Mouse (Mus musculus): ENCODE data around the gene Ccnq.
A peak's percentile ranks its signal among the peaks of the same experiment; 100 is the strongest.
"Not testable (repeated sequence)": the region's sequence is repeated elsewhere in the genome, so short reads cannot be mapped to it uniquely, and the experiment has no call there.

Ccnq gene

GRCm38 (mm10) chr11:78761086-78761485 is 9.6 kb upstream of the Ccnq start:
- no peak for DNase-seq

DNA sequence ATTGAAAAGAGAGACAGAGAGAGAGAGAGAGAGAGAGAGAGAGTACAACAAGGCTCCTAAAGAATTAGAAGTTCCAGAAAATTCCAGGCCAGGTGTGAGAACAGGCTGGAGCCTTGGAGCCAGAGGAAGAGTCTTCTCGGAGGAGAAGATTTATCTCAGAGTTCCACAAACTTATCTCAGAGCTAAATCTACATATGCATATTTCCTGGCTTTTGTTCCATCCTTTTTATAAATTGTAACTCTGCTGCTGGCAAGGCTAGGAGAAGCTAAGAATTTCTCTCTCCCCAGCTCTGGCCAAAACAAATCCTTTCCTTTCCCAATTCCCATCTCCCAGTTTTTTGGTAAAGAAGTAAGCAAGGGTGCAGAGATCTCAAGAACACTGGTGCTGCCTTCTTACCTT is 3.8 kb upstream of the Ccnq start:
- no peak for DNase-seq

DNA sequence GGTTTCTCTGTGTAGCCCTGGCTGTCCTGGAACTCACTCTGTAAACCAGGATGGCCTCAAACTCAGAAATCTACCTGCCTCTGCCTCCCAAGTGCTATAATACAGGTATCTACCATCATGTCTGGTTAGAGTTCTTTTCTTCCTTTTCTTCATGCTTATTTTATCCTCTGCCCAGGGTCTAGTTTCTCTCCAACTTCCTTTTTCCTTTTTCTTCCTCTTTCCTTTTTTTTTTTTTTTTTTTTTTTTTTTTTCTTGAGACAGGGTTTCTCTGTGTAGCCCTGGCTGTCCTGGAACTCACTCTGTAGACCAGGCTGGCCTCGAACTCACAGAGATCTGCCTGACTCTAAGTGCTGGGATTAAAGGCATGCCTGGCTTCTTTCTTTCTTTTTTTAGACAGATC is 2.6 kb upstream of the Ccnq start:
- not testable (repeated sequence) for DNase-seq

GRCm38 (mm10) chr11:78753183-78753582 is 1.7 kb upstream of the Ccnq start:
- DNase-seq = no peak

DNA sequence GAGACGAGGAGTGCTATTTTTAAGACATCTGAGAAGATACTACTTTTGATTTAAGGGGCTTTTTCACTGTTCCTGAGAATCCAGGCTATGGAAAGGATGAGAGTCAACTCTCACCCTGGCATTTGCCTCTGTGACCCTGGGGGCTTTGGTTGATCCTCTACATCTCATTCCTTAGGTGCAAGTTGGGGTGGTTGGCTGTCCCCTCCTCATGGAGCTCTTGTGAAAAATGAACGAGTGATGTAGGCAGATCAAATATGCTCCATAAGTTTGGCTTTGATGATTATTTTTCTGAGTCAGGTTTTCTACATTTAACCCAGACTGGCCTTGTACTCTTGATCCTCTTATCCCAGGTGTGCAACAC is 294 bp upstream of the Ccnq start:
- no peak for DNase-seq

DNA sequence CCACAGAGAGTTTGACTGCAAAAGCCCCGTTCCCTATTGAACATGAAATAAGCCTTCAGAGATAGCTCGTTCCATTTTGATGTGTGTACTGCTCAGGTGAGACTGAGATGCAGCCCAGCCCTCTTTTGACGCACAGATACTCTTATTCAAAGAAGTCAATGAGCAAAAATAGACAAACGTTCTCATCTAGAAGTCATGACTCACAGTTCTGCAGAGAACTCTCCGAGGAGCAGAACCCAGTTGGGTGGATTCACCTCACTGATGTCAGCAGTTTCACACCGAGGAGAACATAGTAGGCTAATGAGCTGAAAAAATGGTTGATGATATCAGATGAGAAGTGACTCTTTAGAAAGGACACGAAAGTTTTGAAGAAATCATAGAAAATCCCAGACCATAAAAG is 5.3 kb downstream of the Ccnq start:
- DNase-seq = no peak

DNA sequence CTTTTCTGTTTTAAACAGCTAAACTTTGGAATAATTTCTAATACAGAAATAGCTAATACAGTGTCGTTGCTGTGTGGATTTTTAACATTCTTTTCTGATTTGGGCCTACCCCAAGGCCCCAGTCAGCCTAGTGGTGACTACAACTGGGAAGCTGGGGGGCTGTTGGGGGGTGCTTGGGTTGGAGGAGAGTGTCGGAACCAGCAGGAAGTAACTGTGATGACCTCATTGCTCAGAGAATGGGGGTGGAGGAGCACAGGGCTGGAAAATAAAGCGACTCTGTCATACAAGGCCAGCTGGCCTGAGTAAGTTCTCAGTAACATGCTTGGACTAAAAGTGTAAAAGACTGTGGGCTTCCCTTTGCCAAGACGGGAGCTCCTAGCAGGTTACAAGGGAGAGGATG is 6.1 kb downstream of the Ccnq start:
- DNase-seq = no peak

DNA sequence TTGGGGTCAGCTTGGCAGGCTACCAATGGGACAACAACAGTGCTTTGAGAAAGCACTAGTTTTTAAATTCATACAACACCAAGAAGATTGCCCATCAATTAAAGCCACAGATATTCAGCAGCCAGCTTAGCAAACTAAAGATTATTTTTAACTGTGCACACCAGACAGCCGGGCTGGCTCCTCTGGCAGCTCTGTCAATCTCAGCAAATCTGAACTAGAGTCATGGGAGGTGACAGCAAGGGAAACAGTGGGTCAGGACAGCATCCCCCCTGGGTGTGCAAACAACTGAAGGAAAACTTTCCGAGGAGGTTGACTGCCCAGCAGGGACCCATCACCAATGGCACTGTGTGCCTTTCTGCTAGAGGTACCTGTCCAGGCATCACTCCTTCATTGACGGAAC is 9.1 kb downstream of the Ccnq start:
- DNase-seq = no peak

DNA sequence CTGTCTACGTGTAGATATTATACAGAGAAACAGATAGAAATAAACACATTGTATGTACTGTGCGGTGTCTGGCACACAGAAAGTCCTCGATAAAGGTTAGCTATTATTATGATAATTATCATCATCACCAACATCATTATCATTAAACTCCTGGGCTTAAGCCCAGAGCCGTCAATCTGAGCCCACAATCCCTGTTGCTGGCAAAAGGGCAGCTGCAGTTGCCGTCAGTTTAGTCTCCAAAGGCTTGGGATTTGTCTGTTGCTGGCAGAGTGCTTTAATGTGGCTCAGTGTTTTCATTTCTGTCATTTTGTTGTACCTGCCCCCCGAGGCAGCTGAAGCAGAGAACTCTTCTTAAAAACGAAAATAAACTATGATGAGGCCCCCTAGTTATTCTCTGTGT is 9.6 kb downstream of the Ccnq start:
- DNase-seq = no peak

GRCm38 (mm10) chr11:78739361-78739760 is 12.2 kb downstream of the Ccnq start:
- no peak for DNase-seq

DNA sequence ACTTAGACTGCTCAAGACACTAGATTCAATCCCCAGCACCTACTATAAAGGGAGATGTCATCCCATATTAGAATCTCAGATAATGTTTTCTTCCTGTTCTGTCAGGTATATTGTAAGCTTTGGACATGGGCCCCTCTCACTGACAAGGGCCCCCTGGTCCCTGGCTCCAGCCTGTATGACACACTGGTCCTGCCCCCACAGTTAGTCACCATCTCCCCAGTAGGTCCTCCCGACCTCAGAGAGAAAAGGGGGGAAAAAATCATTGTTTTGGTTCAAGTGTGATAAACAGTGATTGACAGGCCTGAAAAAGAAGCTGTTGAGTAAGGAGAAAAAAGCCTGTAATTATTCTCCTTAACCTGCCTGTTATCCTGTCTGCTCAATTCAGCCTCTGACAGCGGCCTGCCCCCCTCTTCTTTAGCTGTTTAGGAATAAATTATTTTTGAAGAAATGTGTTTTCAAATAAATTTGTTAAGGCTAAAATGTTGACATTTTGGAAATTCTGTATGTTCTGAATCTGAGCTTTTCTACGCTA is 14.6 kb downstream of the Ccnq start:
- DNase-seq = no peak

DNA sequence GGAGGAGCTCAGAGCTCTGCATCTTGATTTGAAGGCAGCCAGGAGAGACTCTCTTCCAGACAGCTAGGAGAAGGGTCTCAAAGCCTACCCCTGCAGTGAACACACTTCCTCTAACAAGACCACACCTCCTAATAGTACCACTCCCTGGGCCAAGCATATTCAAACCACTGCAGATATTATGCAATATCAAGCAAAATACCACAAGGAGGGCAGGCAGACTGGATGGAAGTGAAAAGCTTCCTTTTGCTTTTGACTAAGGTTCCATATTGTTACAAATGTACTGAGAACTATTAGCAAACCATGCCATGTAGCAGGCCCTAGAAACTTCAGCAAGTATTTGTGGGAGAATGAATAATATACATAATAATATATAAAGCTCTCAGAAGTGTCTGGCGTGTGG is 16.4 kb downstream of the Ccnq start:
- DNase-seq = no peak

DNA sequence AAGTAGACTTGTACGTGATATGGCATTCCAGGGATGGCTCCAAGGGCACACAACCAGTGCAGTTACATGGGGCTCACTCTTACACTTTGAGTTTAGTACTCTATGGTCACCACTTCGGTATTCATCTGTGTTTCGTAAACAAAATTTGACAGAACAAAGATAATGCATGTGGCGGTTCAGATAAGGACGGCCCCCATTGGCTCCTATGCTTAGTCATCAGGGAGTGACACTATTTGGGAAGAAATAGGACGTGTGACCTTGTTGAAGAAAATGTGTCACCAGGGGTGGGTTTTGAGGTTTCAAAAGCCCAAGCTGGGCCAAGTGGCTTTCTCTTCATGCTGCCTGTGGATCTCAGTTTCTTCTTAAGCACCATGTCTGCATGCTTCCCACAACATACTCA is 18.9 kb downstream of the Ccnq start:
- no peak for DNase-seq

DNA sequence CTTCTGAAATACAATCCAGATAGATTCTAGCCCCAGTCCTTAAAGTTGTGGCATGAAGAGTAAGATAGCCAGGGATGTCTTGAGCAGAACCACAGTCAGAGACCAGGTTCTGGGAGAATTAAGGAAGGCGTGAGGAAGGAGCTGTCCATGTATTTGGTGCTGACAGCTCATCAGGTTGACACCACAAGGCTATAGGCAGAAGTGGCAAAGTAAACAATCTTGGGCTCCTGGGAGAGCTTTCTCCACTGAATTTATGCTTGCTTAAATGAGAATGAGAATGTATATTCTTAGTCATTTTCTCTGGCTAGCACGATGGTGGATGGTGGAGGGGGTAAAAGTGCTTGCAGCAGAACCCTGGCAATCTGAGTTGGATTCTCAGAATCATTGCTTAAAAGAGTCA is 20.6 kb downstream of the Ccnq start:
- DNase-seq = no peak

GRCm38 (mm10) chr11:78728041-78728440 is 23.5 kb downstream of the Ccnq start:
- DNase-seq = no peak

- DNase-seq = no peak
These were observed 25.2 kb downstream of the Ccnq start for GRCm38 (mm10) chr11:78726366-78726765.

DNA sequence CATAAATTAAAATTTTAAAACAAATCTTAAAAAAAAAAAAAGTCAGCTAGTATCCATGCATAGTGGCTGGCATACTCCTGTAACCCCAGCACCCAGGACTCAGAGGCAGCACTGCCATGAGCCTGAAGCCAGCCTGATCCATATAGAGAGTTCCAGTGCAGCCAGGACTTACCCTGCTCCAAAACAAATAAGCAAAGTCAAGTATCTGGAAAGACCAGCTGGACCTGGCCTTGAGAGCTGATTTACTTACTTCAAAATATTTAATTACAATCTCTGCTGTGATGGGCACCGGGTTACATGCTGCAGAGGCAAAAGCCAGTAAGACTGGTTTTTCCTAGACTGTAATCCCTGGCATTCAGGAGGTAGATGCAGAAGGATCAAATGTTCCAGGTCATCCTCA is 26.7 kb downstream of the Ccnq start:
- DNase-seq = no peak

DNA sequence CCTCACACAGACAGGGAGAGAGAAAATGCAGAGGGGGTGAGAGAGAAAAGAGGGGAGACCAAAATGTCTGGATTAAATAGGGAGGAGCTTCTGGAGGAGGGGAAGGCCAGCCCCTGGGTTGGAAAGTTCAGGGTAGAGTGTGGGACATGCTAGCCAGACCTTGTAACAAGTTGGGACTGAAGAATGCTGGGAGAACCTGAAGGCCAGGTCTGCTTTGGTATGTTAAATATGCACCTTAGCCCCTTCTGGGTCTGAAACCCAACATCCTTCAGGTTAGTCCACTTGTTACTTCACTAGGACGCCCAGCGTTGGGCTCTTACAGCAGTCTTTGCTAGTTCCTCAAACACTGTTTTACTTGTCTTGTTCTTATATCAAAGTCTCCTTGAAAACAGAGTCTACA is 30.1 kb downstream of the Ccnq start:
- no peak for DNase-seq

- no peak for DNase-seq
These were observed 33.9 kb downstream of the Ccnq start for GRCm38 (mm10) chr11:78717655-78718054.

GRCm38 (mm10) chr11:78708642-78709041 is 42.9 kb downstream of the Ccnq start:
- DNase-seq = peak; percentile 21

- DNase-seq = no peak
These were observed 45.5 kb downstream of the Ccnq start for GRCm38 (mm10) chr11:78706026-78706425.

- no peak for DNase-seq
These were observed 48.4 kb downstream of the Ccnq start for GRCm38 (mm10) chr11:78703085-78703484.

DNA sequence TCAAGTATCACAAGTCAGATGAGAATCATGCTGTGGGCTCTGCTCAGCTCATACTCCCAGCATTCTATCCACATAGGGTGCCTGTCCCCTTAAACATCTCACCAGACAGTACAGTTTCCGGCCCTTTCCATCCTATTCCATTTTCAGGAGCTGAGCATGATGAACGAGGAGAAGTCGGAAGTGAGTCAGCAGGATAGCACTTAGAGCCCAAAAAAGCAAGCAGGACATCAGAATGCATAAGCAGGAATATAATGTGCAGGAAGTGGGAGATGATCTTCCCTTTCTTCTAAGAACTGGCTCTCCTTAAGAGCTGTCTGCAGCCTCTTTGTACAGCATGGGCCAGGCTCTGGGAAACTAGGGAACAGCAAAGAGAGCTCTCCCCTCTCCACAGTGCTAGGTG is 49.2 kb downstream of the Ccnq start:
- no peak for DNase-seq
